Mouse (Mus musculus) MEL (cell line): ENCODE results near the gene Lsamp. TPM values are rescaled to one million over a fixed set of nuclear protein-coding genes. Genes with fewer than 3 reads are reported as not detected.

ENCODE experiments used
- DNase-seq: peaks from one replicate; pipeline ENCODE4 v3.0.0; 2011; ENCODE audit warnings: low read depth, low spot score
- H3K27ac ChIP-seq: 2 replicates; pipeline ENCODE4 v1.5.1; 2012; ENCODE audit warnings: low read depth, mild to moderate bottlenecking, control low read depth, low read length, moderate library complexity; ENCODE audit not compliant: control insufficient read depth
- H3K27me3 ChIP-seq, 2 experiments: fragments of 150-350 bp in 1 of 2; sonication (generic) in 1 of 2; 2 replicates each; pipeline ENCODE4 v1.6.1; 2012; ENCODE audit warnings: low read length in 2 of 2, mild to moderate bottlenecking in 2 of 2, improper control_type of control experiment in 1 of 2, moderate library complexity in 1 of 2; ENCODE audit not compliant: insufficient read depth in 2 of 2, control insufficient read depth in 1 of 2
- H3K36me3 ChIP-seq, 2 experiments: 2 replicates each; pipeline ENCODE4 v1.6.1; 2012 to 2014; ENCODE audit warnings: low read length in 2 of 2, improper control_type of control experiment in 1 of 2, inconsistent platforms in 1 of 2, mild to moderate bottlenecking in 1 of 2; ENCODE audit not compliant: insufficient read depth in 2 of 2, control insufficient read depth in 1 of 2
- H3K4me1 ChIP-seq, 2 experiments: fragments of 150-350 bp in 1 of 2; sonication (generic) in 1 of 2; 2 replicates each; pipeline ENCODE4 v1.6.1; 2012; ENCODE audit warnings: low read length in 2 of 2, improper control_type of control experiment in 1 of 2, mild to moderate bottlenecking in 1 of 2; ENCODE audit not compliant: insufficient read depth in 2 of 2, control insufficient read depth in 1 of 2
- H3K4me3 ChIP-seq, 2 experiments: fragments of 150-350 bp in 1 of 2; sonication (generic) in 1 of 2; 2 replicates each; pipeline ENCODE4 v1.5.1; 2012; ENCODE audit warnings: low read depth in 2 of 2, low read length in 2 of 2, mild to moderate bottlenecking in 2 of 2, moderate library complexity in 2 of 2, control low read depth in 1 of 2, improper control_type of control experiment in 1 of 2; ENCODE audit not compliant: control insufficient read depth in 1 of 2, insufficient read depth in 1 of 2
- H3K79me2 ChIP-seq: 2 replicates; pipeline ENCODE4 v1.6.1; 2012; ENCODE audit warnings: mild to moderate bottlenecking, low read length, moderate library complexity; ENCODE audit not compliant: control insufficient read depth, poor library complexity, insufficient read depth
- H3K9ac ChIP-seq: 2 replicates; pipeline ENCODE4 v1.6.1; 2012; ENCODE audit warnings: low read depth, mild to moderate bottlenecking, control low read depth, low read length, moderate library complexity; ENCODE audit not compliant: control insufficient read depth, poor library complexity, severe bottlenecking
- H3K9me3 ChIP-seq: fragments of 150-350 bp; sonication (generic); replicated peaks from 2 replicates; pipeline ENCODE4 v1.6.1; 2012; ENCODE audit warnings: mild to moderate bottlenecking, low read length, improper control_type of control experiment, moderate library complexity; ENCODE audit not compliant: insufficient read depth
- CHD1 ChIP-seq: IDR thresholded peaks from 2 replicates; pipeline ENCODE4 v1.6.1; 2012; ENCODE audit warnings: low read depth, mild to moderate bottlenecking, inconsistent platforms, low read length, improper control_type of control experiment
- CHD2 ChIP-seq: IDR thresholded peaks from 2 replicates; pipeline ENCODE4 v1.6.1; 2011; ENCODE audit warnings: low read length, improper control_type of control experiment
- CTCF ChIP-seq, 3 experiments: IDR thresholded peaks in 2 of 3; conservative IDR thresholded peaks in 1 of 3; 2 replicates each; pipeline ENCODE4 v1.5.1; 2011 to 2012; ENCODE audit warnings: low read length in 3 of 3, low read depth in 2 of 3, mild to moderate bottlenecking in 2 of 3, improper control_type of control experiment in 1 of 3, inconsistent platforms in 1 of 3, mixed read lengths in 1 of 3, moderate library complexity in 1 of 3; ENCODE audit not compliant: control insufficient read depth in 1 of 3, insufficient read depth in 1 of 3, poor library complexity in 1 of 3, severe bottlenecking in 1 of 3
- ELF1 ChIP-seq: IDR thresholded peaks from 2 replicates; pipeline ENCODE4 v1.6.1; 2014; ENCODE audit warnings: low read depth, mild to moderate bottlenecking, inconsistent platforms, low read length, improper control_type of control experiment, moderate library complexity
- ETS1 ChIP-seq: IDR thresholded peaks from 2 replicates; pipeline ENCODE4 v1.6.1; 2012; ENCODE audit warnings: low read depth, mild to moderate bottlenecking, inconsistent platforms, low read length, improper control_type of control experiment, moderate library complexity
- GABPA ChIP-seq: IDR thresholded peaks from 2 replicates; pipeline ENCODE4 v1.6.1; 2012; ENCODE audit warnings: low read depth, mild to moderate bottlenecking, inconsistent platforms, low read length, improper control_type of control experiment, moderate library complexity
- JUND ChIP-seq: IDR thresholded peaks from 2 replicates; pipeline ENCODE4 v1.6.1; 2011; ENCODE audit warnings: low read depth, mild to moderate bottlenecking, improper control_type of control experiment, low read length
- KAT2A ChIP-seq: conservative IDR thresholded peaks from 2 replicates; pipeline ENCODE4 v1.6.1; 2012; ENCODE audit warnings: low read depth, low read length, improper control_type of control experiment, inconsistent platforms
- MAFK ChIP-seq: IDR thresholded peaks from 2 replicates; pipeline ENCODE4 v1.6.1; 2011; ENCODE audit warnings: low read depth, mild to moderate bottlenecking, low read length, improper control_type of control experiment, borderline replicate concordance
- MYC ChIP-seq: IDR thresholded peaks from 2 replicates; pipeline ENCODE4 v1.6.1; 2011; ENCODE audit warnings: low read depth, mild to moderate bottlenecking, low read length, improper control_type of control experiment, moderate library complexity
- NRF1 ChIP-seq: IDR thresholded peaks from 2 replicates; pipeline ENCODE4 v1.6.1; 2014; ENCODE audit warnings: low read depth, mild to moderate bottlenecking, inconsistent platforms, low read length, improper control_type of control experiment, moderate library complexity; ENCODE audit not compliant: poor library complexity, insufficient read depth, severe bottlenecking
- POLR2AphosphoS2 ChIP-seq: IDR thresholded peaks from 2 replicates; pipeline ENCODE4 v1.6.1; 2011; ENCODE audit warnings: low read length, improper control_type of control experiment
- RAD21 ChIP-seq: IDR thresholded peaks from 2 replicates; pipeline ENCODE4 v1.6.1; 2011; ENCODE audit warnings: mild to moderate bottlenecking, low read depth, low read length, improper control_type of control experiment
- SIN3A ChIP-seq: IDR thresholded peaks from 2 replicates; pipeline ENCODE4 v1.6.1; 2012; ENCODE audit warnings: low read length, improper control_type of control experiment, inconsistent platforms
- SMC3 ChIP-seq: IDR thresholded peaks from 2 replicates; pipeline ENCODE4 v1.6.1; 2011; ENCODE audit warnings: low read depth, low read length, improper control_type of control experiment
- TBP ChIP-seq: IDR thresholded peaks from 2 replicates; pipeline ENCODE4 v1.8.0; 2011; ENCODE audit warnings: low read depth, low read length, improper control_type of control experiment
- USF2 ChIP-seq, 2 experiments: IDR thresholded peaks; 2 replicates each; pipeline ENCODE4 v1.6.1; 2011 to 2012; ENCODE audit warnings: improper control_type of control experiment in 2 of 2, low read length in 2 of 2, borderline replicate concordance in 1 of 2, inconsistent platforms in 1 of 2, low read depth in 1 of 2, mild to moderate bottlenecking in 1 of 2; ENCODE audit not compliant: insufficient read depth in 1 of 2
- ZNF384 ChIP-seq: IDR thresholded peaks from 2 replicates; pipeline ENCODE4 v1.6.1; 2012; ENCODE audit warnings: low read depth, mild to moderate bottlenecking, inconsistent platforms, low read length, improper control_type of control experiment
- polyA plus RNA-seq, 2 experiments: library from polyadenylated mRNA; stranded (reverse) in 1 of 2; unstranded in 1 of 2; fragments of >175 nt in 1 of 2; fragments of >200 nt in 1 of 2; gene quantifications; 2 replicates each; pipeline versions ENCODE4 v1.2.1 to v1.2.4; 2012; ENCODE audit warnings: low replicate concordance in 2 of 2, low read depth in 1 of 2; ENCODE audit not compliant: insufficient read length in 2 of 2, insufficient read depth in 1 of 2, missing spikeins in 1 of 2
- total RNA-seq: library from RNA; depleted of rRNA; stranded (reverse); fragments of 300-350 nt; gene quantifications from 2 replicates; pipeline ENCODE4 v1.2.3, GENCODE M21; 2012

The Lsamp gene
- total and polyA plus RNA-seq, 3 experiments = 0.42 TPM; not detected in 2

GRCm38 (mm10) chr16:40463411-40464058 lies 479.4 kb downstream of the Lsamp start:
- no peak overlapping the region for H3K9ac ChIP-seq
- no peak for TF ChIP-seq MAFK
- H3K4me1 ChIP-seq = no peaks in the 10 kb centered on the region
- no peak for DNase-seq
- no peaks in the 10 kb centered on the region for H3K9me3 ChIP-seq
- no peaks in the 10 kb centered on the region for H3K79me2 ChIP-seq
- H3K36me3 ChIP-seq = no peaks in the 10 kb centered on the region
- H3K27me3 ChIP-seq = no peaks in the 10 kb centered on the region
- no peak overlapping the region for H3K27ac ChIP-seq
- no peak overlapping the region for H3K4me3 ChIP-seq

GRCm38 (mm10) chr16:40466596-40466995 lies 482.4 kb downstream of the Lsamp start:
- TF ChIP-seq SMC3 (peak; percentile 38), MYC (no peak), CTCF (IDR thresholded peaks at IDR 0.05 in 2 of 3, conservative IDR thresholded peaks at IDR 0.05 in 1 of 3; ENCODE audit: control insufficient read depth in 1 of 3, insufficient read depth in 1 of 3, low read depth in 2 of 3, low read length in 3 of 3, poor library complexity in 1 of 3, severe bottlenecking in 1 of 3) (peak in 1 of 3 experiments; percentile 17; a peak in 1 of 6 replicates), CHD1 (no peak), RAD21 (peak; percentile 25)
- TF ChIP-seq, all 39 proteins: peak for 3

GRCm38 (mm10) chr16:40470946-40471345 lies 486.8 kb downstream of the Lsamp start:
- Histone ChIP-seq H3K27me3 (no peaks in the 10 kb centered on the region), H3K9ac (no peak overlapping the region), H3K36me3 (no peaks in the 10 kb centered on the region), H3K4me3 (no peak overlapping the region), H3K27ac (no peak overlapping the region), H3K79me2 (no peaks in the 10 kb centered on the region)
- no peak for DNase-seq
- TF ChIP-seq MAFK (no peak), SMC3 (no peak), TBP (no peak), SIN3A (no peak), KAT2A (no peak), JUND (no peak), CHD1 (no peak), POLR2AphosphoS2 (no peak), GABPA (no peak), RAD21 (no peak), NRF1 (no peak), ELF1 (no peak), CHD2 (no peak), ZNF384 (no peak), MYC (no peak), USF2 (IDR thresholded peaks at IDR 0.05; ENCODE audit: borderline replicate concordance in 1 of 2, insufficient read depth in 1 of 2, low read depth in 1 of 2, low read length in 2 of 2) (no peak), ETS1 (no peak)
- TF ChIP-seq, all 39 proteins: peak for 0
- no peaks in the 10 kb centered on the region for H3K9me3 ChIP-seq
- H3K4me1 ChIP-seq = no peaks in the 10 kb centered on the region

More at GRCm38 (mm10) chr16:40466596-40466995, 482.4 kb downstream of the Lsamp start:
- peak; percentile 2 for DNase-seq
- Histone ChIP-seq H3K36me3 (no peaks in the 10 kb centered on the region), H3K27me3 (no peaks in the 10 kb centered on the region), H3K9ac (no peak overlapping the region), H3K27ac (no peak overlapping the region), H3K4me3 (no peak overlapping the region), H3K9me3 (no peaks in the 10 kb centered on the region), H3K4me1 (no peaks in the 10 kb centered on the region), H3K79me2 (no peaks in the 10 kb centered on the region)
